Mouse (Mus musculus) lung, embryonic 14.5 days (tissue): Measurements from ENCODE around the gene Alkbh1. TPM values are rescaled to one million over a fixed set of nuclear protein-coding genes. Genes with fewer than 3 reads are reported as not detected.

Experiments
- ATAC-seq: fragments of 200-750 bp; cut with Nextera tagmentation; 2 replicates; pipeline ENCODE4 v1.8.0; 2017; ENCODE audit warnings: mild to moderate bottlenecking, moderate TSS enrichment, moderate library complexity; ENCODE audit not compliant: insufficient read depth
- DNase-seq: peaks from one replicate; pipeline ENCODE4 v3.0.0-alpha.2; 2015
- H3K27ac ChIP-seq: fragments of 300-500 bp; sonication (generic); 2 replicates; pipeline ENCODE4 v1.5.1; 2014; ENCODE audit warnings: low read depth, mild to moderate bottlenecking, moderate library complexity
- H3K27me3 ChIP-seq: fragments of 300-500 bp; sonication (generic); 2 replicates; pipeline ENCODE4 v1.6.1; 2014; ENCODE audit warnings: low read length, control low read depth; ENCODE audit not compliant: insufficient read depth
- H3K36me3 ChIP-seq: fragments of 300-500 bp; sonication (generic); 2 replicates; pipeline ENCODE4 v1.6.1; 2014; ENCODE audit warnings: control low read depth; ENCODE audit not compliant: insufficient read depth
- H3K4me1 ChIP-seq: fragments of 300-500 bp; sonication (generic); 2 replicates; pipeline ENCODE4 v1.6.1; 2014; ENCODE audit warnings: antibody characterized with exemption, control low read depth; ENCODE audit not compliant: insufficient read depth
- H3K4me2 ChIP-seq: fragments of 300-500 bp; sonication (generic); 2 replicates; pipeline ENCODE4 v1.6.1; 2014; ENCODE audit warnings: mild to moderate bottlenecking
- H3K4me3 ChIP-seq: fragments of 300-500 bp; sonication (generic); 2 replicates; pipeline ENCODE4 v1.5.1; 2014; ENCODE audit warnings: low read depth, low read length
- H3K9ac ChIP-seq: fragments of 300-500 bp; sonication (generic); 2 replicates; pipeline ENCODE4 v1.6.1; 2014
- H3K9me3 ChIP-seq: fragments of 300-500 bp; sonication (generic); 2 replicates; pipeline ENCODE4 v1.6.1; 2016; ENCODE audit warnings: low read depth, low read length, control low read depth
- CTCF ChIP-seq: IDR thresholded peaks from 2 replicates; pipeline ENCODE4 v1.5.1; 2016; ENCODE audit warnings: antibody characterized with exemption, low read depth
- WGBS: fragments of 180-500 bp; shearing (Covaris S2); extraction: QIAGEN DNeasy Blood & Tissue Kit; methylation state at CpG from one replicate; pipeline ENCODE4 v1.1.7; 2014; 5-methylcytosine and 5-hydroxymethylcytosine counted together
- polyA plus RNA-seq: library from polyadenylated mRNA; unstranded; fragments of >200 nt; fragmentation: Nextera tagmentation; extraction: Ambion mirVana; gene quantifications from 2 replicates; pipeline ENCODE4 v1.2.1, GENCODE M21; 2014

Alkbh1 gene
- polyA plus RNA-seq, 1 experiment from 2014 or later, result 62.9 TPM

DNA sequence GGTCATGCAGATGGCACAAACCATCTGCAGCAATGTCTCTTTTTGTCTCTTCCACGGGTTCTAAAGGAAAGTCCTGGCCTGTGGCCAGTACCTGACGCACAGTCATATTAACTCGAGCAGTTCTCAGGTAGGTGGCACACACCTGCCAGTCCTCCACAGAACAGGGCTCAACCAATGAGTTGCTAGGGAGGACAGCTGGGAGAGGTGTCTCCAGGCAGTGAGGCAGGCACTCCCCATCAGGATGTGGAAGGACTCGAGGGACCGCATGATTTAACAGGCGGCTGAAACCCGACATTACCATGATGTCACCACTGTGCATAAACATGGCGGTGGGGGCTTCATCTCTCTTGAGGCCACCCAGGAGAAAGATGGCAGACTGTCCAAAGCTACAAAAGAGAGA lies 14.9 kb downstream of the Alkbh1 start:
- ATAC-seq, result no peak
- peaks cover 95% of the 10 kb centered on the region for H3K36me3 ChIP-seq
- no peak overlapping the region for H3K27ac ChIP-seq
- 75% methylated on average over 8 of the region's 8 CpGs for WGBS
- H3K4me3 ChIP-seq, result no peak overlapping the region
- no peaks in the 10 kb centered on the region for H3K9me3 ChIP-seq
- TF ChIP-seq CTCF, result no peak
- H3K9ac ChIP-seq, result no peak overlapping the region
- no peaks in the 10 kb centered on the region for H3K4me1 ChIP-seq
- H3K27me3 ChIP-seq, result no peaks in the 10 kb centered on the region
- H3K4me2 ChIP-seq, result no peak overlapping the region
- DNase-seq, result no peak

GRCm38 (mm10) chr12:87428295-87428694 lies 15.5 kb downstream of the Alkbh1 start:
- peaks cover 95% of the 10 kb centered on the region for H3K36me3 ChIP-seq
- no peaks in the 10 kb centered on the region for H3K4me1 ChIP-seq
- 82% methylated on average over 2 of the region's 2 CpGs for WGBS
- no peak for TF ChIP-seq CTCF
- H3K27me3 ChIP-seq, result no peaks in the 10 kb centered on the region
- no peak overlapping the region for H3K27ac ChIP-seq
- no peak overlapping the region for H3K9ac ChIP-seq
- no peak overlapping the region for H3K4me3 ChIP-seq
- ATAC-seq, result no peak
- H3K9me3 ChIP-seq, result no peaks in the 10 kb centered on the region
- DNase-seq, result no peak
- no peak overlapping the region for H3K4me2 ChIP-seq

DNA sequence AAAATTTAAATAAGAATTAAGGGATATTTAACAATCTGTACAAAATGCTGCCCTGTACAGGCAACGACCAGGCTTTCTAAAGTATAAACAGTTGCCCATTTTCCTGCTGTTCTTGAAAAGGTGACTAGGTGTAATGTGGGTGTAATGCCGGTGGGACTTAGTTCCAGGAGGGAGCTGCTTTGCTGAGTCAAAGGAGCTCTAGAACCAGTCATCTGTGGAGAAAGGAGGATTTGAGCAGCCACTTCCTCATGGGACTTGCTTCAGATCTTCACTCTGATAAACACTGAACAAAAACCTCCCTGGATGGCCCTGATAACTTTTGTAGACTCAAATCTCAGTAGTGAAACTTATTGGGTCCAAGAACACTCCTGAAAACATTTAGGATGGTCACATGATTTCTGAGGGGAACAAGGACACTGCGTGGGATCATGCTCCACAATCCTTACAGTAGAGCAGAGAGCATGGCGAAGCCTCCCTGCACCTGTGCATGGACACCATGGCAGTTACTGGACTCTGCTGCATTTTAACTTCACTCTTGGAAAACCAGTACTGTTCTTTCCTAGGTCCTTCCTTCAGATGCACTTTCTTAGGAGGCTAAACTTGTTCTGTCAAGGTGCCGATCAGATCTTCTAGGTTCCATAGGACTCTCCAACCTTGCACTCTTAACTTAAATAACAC lies 17.3 kb downstream of the Alkbh1 start:
- 92% methylated on average over 5 of the region's 5 CpGs for WGBS
- H3K9me3 ChIP-seq, result no peaks in the 10 kb centered on the region
- peaks cover 82% of the 10 kb centered on the region for H3K36me3 ChIP-seq
- ATAC-seq (no peak), DNase-seq (no peak)
- TF ChIP-seq CTCF, result no peak
- H3K4me2 ChIP-seq, result no peak overlapping the region
- H3K4me1 ChIP-seq, result no peaks in the 10 kb centered on the region
- H3K27ac ChIP-seq, result no peak overlapping the region
- H3K4me3 ChIP-seq, result no peak overlapping the region
- H3K27me3 ChIP-seq, result no peaks in the 10 kb centered on the region
- H3K9ac ChIP-seq, result no peak overlapping the region

DNA sequence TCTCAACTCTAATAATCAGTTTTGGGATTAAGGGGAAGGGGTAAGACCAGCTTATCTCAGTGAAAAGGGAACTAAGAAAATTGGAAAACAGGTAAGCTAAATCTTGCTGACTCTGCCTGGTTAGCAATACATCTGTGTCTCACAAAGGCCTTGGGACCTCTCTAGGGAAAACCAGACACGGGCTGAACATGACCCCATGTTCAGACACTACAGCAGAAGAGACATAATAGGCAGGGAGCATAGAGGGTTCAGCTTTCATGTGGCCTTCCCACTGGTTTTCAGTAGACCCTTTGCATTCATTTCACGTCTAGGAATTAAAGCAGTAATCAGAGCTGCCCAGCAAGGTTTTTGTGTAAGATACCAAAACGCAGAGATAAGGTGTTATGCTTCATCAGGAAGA lies 19.3 kb downstream of the Alkbh1 start:
- Histone ChIP-seq H3K4me3 (no peak overlapping the region), H3K27me3 (no peaks in the 10 kb centered on the region), H3K4me2 (no peak overlapping the region), H3K27ac (no peak overlapping the region), H3K9me3 (no peaks in the 10 kb centered on the region), H3K36me3 (peaks cover 62% of the 10 kb centered on the region), H3K9ac (no peak overlapping the region), H3K4me1 (no peaks in the 10 kb centered on the region)
- ATAC-seq, result no peak
- no peak for TF ChIP-seq CTCF
- WGBS, result 38% methylated on average over 3 of the region's 3 CpGs
- DNase-seq, result no peak

- peaks cover 54% of the 10 kb centered on the region for H3K36me3 ChIP-seq
- no peaks in the 10 kb centered on the region for H3K9me3 ChIP-seq
- H3K27me3 ChIP-seq, result no peaks in the 10 kb centered on the region
- H3K4me2 ChIP-seq, result no peak overlapping the region
- no peak overlapping the region for H3K9ac ChIP-seq
- no peak overlapping the region for H3K27ac ChIP-seq
- DNase-seq (no peak), ATAC-seq (no peak)
- WGBS, result 32% methylated on average over 1 of the region's 1 CpGs
- no peaks in the 10 kb centered on the region for H3K4me1 ChIP-seq
- TF ChIP-seq CTCF, result no peak
- H3K4me3 ChIP-seq, result no peak overlapping the region
Observed at GRCm38 (mm10) chr12:87423700-87424099, 20.1 kb downstream of the Alkbh1 start.

DNA sequence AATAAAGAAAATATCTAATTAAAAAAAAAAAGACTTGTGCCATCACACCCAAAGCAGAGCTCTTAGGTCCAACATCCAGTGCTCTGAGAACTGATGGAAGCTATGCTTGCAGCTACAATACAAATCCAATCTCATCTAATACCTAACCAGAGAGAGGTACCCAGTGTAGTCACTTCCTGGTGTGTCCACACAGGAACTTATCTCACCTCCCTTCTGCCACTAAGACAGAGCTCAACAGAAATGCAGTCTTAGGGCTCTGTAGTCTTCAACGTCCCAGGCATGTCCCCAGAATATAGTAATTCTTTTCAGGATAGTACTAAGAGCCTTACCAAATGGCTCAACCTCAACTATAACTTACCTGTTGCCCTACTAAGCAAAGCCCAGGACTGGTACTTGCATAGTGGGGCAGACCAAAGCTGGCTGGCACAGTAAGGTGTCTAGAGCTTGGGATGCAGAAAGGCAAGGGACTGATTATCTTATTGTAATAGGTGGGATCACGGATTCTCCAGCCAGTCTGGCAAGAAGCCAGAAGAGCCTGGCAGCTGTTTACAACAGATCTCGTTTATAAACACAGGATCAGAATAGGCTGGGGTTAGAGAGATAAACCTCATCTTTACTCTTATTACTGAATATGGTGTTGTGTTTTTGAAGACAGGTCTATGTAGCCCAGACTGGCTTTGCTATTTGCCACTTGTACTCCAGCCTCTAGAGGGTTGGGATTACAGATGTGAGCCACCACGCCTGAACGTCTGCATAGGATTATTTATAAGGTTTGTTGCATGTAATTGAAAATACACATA lies 21.9 kb downstream of the Alkbh1 start:
- Histone ChIP-seq H3K9me3 (no peaks in the 10 kb centered on the region), H3K27me3 (no peaks in the 10 kb centered on the region), H3K4me1 (no peaks in the 10 kb centered on the region), H3K4me3 (no peak overlapping the region), H3K36me3 (peaks cover 36% of the 10 kb centered on the region), H3K4me2 (no peak overlapping the region), H3K27ac (no peak overlapping the region), H3K9ac (no peak overlapping the region)
- no peak for TF ChIP-seq CTCF
- peak; percentile 34 for DNase-seq
- WGBS, result 55% methylated on average over 5 of the region's 5 CpGs
- ATAC-seq, result no peak

- no peak for TF ChIP-seq CTCF
- H3K27ac ChIP-seq, result no peak overlapping the region
- no peaks in the 10 kb centered on the region for H3K4me1 ChIP-seq
- ATAC-seq (no peak), DNase-seq (no peak)
- H3K4me3 ChIP-seq, result no peak overlapping the region
- WGBS, result 56% methylated on average over 12 of the region's 12 CpGs
- H3K27me3 ChIP-seq, result no peaks in the 10 kb centered on the region
- H3K36me3 ChIP-seq, result peaks cover 21% of the 10 kb centered on the region
- no peak overlapping the region for H3K9ac ChIP-seq
- no peak overlapping the region for H3K4me2 ChIP-seq
- H3K9me3 ChIP-seq, result no peaks in the 10 kb centered on the region
Observed at GRCm38 (mm10) chr12:87419974-87420485, 23.8 kb downstream of the Alkbh1 start.
